Mouse (Mus musculus): ENCODE data around the gene Mef2b. TPM values are rescaled to one million over a fixed set of nuclear protein-coding genes. Genes with fewer than 3 reads are reported as not detected.

Gene Mef2b
- total RNA-seq, 2 experiments from 2014 or later: 0.36 TPM; not detected in 1

- intact Hi-C loops (cut with DNase I): loop anchor here (1.0 kb wide), 1 partner anchor 17 kb away; no protein-coding TSS in a partner anchor
- no peak for DNase-seq (ENCODE audit: extremely low spot score in 1 of 2, low spot score in 2 of 2)
- Histone ChIP-seq H3K4me3 (peak overlapping the region; percentile 56), H3K27ac (peak overlapping the region; percentile 40; the same call in 1 of the 2 replicates)
- TF ChIP-seq CTCF (IDR thresholded peaks at IDR 0.05): no peak
These were observed 21.9 kb upstream of the Mef2b start for GRCm38 (mm10) chr8:70117611-70118010.

DNA sequence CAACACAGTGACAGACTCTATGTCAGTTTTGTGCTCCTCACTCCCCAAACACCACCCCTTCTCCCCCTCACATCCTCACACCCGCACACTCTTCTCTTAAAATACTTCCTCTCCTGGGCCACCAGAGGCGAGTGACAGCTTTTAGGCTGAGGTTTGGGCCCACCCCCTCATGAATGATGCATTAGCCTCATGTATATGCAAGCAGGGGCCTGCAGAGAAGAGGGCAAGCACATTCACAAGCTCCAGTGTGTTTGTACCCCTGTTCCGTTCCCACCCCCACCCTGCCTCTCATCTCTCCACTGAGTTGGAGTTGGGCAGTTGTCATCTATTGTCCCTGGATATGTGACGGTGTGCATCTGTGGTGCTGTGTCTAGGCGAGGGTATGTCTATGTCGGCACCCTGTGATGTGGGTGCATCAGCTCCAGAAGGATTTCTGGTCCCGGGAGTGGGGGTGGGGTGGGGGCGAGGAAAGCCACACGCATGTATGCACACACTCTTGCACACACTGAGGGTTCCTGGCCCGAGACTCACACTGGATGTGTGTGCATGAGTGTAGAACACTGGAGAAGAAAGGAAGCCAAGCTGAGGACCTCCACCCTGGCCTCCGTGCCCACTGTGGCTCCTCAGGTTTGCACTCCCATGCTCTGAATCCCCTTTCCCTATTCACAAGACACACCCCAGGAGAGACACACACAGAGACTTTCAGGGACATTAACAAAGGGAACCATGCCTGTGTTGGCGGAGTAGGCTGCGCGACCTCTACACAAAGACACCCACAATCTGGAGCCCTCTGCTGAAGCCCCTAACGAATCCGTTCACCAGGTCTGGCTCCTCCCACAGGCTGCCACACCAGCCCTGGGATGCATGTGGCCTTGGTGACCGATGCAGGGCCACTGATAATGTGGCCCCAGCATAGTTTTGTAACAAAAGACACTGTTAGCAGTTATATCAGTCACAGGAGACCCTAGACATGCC is 20.5 kb upstream of the Mef2b start:
- peak; percentile 68 for DNase-seq (ENCODE audit: extremely low spot score in 1 of 2, low spot score in 2 of 2)
- Histone ChIP-seq H3K4me3 (peak overlapping the region; percentile 56), H3K27ac (peak overlapping the region; percentile 88)
- intact Hi-C loops (cut with DNase I): loop anchor here (1.0 kb wide), 1 partner anchor 19 kb away; no protein-coding TSS in a partner anchor
- peak; percentile 32 for TF ChIP-seq CTCF (IDR thresholded peaks at IDR 0.05)

GRCm38 (mm10) chr8:70120667-70121066 is 18.8 kb upstream of the Mef2b start, which contains the start of gene Ncan:
TSS of gene Ncan (minus strand) at chr8:70120873.
- DNase-seq (ENCODE audit: extremely low spot score in 1 of 2, low spot score in 2 of 2): peak; percentile 91 to 93
- Histone ChIP-seq H3K27ac (peak within 1 kb of the TSS; percentile 88), H3K4me3 (peak within 1 kb of the TSS; percentile 56)
- TF ChIP-seq CTCF (IDR thresholded peaks at IDR 0.05): no peak
- intact Hi-C loops (cut with DNase I): loop anchor here (2.0 kb wide), 1 partner anchor 34 kb away; no protein-coding TSS in a partner anchor

GRCm38 (mm10) chr8:70122863-70123262 is 16.6 kb upstream of the Mef2b start:
- Histone ChIP-seq H3K27ac (no peak overlapping the region), H3K4me3 (no peak overlapping the region)
- peak; percentile 69 for TF ChIP-seq CTCF (IDR thresholded peaks at IDR 0.05)
- no peak for DNase-seq (ENCODE audit: extremely low spot score in 1 of 2, low spot score in 2 of 2)
- intact Hi-C loops (cut with DNase I): no loop called here

- no peak overlapping the region for H3K4me3 ChIP-seq
- intact Hi-C loops (cut with DNase I): no loop called here
- TF ChIP-seq CTCF (IDR thresholded peaks at IDR 0.05): no peak
- DNase-seq (ENCODE audit: extremely low spot score in 1 of 2, low spot score in 2 of 2): no peak
- H3K27ac ChIP-seq: no peak overlapping the region
These were observed 14.5 kb upstream of the Mef2b start for GRCm38 (mm10) chr8:70124992-70125391.

DNA sequence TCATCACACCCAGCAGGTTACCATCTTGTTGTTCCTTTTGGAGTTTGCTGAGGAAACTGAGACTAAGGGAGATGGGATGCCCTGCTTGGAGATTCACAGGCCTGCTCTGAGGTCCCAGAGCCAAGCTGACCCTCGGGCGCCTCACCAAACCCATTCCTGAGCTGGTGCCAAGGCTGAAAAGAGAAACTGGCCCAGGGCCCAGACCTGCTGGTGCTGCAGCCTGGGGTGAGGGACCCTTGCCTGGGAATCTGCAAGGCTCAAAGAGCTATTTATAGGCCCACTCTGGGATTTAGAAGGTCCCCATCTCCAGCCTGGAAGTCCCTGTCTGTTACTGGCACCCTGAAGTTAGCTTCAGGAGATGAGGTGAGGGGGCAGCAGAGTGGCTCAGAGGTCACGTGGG is 11.1 kb upstream of the Mef2b start:
- intact Hi-C loops (cut with DNase I): no loop called here
- peak; percentile 47 to 65 for DNase-seq (ENCODE audit: extremely low spot score in 1 of 2, low spot score in 2 of 2)

DNA sequence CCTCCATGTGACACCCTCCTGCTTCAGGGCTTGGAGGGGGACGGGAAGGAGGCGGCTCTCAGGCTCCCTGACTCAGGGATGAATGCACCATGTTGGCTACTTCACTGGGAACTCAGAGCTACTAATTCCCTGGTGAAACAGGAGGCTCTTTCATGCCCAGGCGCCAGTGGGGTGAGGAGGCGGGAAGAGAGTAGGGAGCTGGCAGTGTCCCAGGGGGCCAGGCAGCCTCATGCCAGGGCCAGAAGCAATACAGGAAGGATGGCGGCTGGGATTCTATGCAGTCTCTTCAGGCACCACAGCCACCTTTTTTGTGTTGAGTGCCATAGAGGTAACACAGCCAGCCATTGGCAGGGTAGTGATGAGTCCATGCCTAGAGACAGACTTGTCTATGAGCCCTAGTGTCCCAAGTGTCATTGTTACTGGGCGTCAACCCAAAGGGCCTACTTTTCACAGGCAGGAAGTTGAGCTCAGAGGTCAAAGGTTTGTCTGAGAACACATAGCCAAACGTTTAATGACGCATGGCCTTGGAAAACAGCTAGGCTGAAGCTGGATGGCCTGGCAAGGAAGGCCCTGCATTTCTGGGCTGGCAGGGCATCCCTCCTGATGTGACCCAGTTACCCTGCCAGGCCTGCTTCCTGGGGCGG is 10.1 kb upstream of the Mef2b start:
- TF ChIP-seq CTCF (IDR thresholded peaks at IDR 0.05): no peak
- peak; percentile 55 to 74 for DNase-seq (ENCODE audit: extremely low spot score in 1 of 2, low spot score in 2 of 2)
- intact Hi-C loops (cut with DNase I): no loop called here
- Histone ChIP-seq H3K27ac (peak overlapping the region; percentile 80), H3K4me3 (no peak overlapping the region)

More for the DNA sequence above, 11.1 kb upstream of the Mef2b start:
- TF ChIP-seq CTCF (IDR thresholded peaks at IDR 0.05): no peak
- Histone ChIP-seq H3K4me3 (no peak overlapping the region), H3K27ac (peak overlapping the region; percentile 66)

DNA sequence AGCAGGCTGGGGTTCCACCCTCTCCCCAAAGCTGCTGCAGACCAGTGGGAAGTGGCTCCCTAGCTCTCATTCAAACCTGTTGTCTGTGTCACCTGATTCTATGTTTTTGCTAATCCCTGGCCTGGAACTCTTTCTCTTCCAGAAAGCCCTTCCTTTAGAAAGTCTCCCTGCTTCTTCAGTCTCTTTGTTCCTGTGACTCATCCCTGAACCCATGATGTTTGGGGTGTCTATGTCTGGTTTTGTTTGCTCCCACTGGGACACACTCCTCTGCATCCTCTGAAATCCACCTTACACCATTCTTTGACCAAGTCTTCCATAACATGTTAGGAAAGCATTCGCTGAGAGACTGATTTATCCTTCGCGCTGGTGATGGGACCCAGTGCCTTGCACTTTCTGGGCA is 9.4 kb upstream of the Mef2b start:
- intact Hi-C loops (cut with DNase I): no loop called here
- DNase-seq (ENCODE audit: extremely low spot score in 1 of 2, low spot score in 2 of 2): no peak
- Histone ChIP-seq H3K4me3 (no peak overlapping the region), H3K27ac (peak overlapping the region; percentile 80)
- TF ChIP-seq CTCF (IDR thresholded peaks at IDR 0.05): no peak

DNA sequence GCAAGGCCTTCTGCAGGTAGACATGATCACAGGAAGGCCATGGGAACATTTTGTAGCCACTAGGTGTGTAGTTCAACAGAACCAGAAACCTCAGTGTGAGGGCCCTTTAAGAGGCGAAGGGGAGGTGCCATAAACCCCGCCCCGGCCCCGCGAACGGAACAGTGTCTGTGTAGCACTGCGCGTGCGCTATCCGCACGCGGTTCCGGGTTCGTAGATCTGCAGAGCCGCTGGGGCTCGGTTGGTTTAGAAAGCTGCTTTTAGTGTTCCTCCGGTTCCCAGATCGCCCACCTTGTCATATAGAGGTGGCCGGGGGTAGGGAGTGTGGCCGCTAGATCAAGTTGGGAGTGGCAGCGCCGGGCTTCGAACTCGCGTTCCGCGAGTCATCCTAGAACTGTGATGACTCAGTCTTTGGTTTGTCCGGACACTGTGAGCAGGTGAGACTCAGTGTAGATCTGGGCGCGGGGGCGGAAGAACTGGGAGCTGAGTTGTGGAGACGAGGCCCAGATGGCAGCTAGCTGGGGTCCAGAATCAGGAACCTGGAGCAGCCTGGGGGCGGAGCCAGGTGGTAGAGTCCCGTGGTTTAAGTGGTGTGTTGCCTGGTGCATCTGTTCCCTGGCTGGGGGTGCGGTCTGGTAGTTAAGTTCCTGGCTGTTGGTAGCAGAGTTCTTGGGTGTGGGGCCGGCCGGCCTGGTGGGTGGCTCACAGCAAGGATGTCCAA is 8.2 kb upstream of the Mef2b start, which contains the start of gene Nr2c2ap:
Nr2c2ap (plus strand) TSS at position 168 of the 718 bp plus-strand sequence.
- peak; percentile 71 to 81 for DNase-seq (ENCODE audit: extremely low spot score in 1 of 2, low spot score in 2 of 2)
- H3K27ac ChIP-seq: peak within 1 kb of the TSS; percentile 80
- H3K4me3 ChIP-seq: peak within 1 kb of the TSS; percentile 79
- no peak; the same call in 1 of the 2 replicates for TF ChIP-seq CTCF (IDR thresholded peaks at IDR 0.05)
- intact Hi-C loops (cut with DNase I): no loop called here

DNA sequence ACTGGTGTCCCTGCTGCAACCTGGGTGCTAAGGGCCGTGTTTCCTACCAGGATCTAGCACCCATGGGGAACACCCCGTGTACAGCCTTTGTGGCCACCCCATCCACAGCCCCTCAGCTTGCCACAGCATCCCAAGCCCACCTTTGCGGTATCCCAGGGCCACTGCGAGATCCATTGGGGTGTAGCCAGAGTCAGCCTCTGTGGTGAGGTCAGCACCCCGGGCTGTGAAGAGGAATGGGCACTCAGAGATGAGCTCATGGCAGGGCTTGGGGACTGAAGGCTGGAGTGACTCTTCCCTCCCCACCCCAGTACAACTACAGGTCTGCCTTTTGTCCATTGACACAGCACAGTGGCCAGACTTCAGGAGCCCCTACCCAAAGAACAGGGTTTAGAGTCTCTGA is 5.4 kb upstream of the Mef2b start:
- intact Hi-C loops (cut with DNase I): no loop called here
- TF ChIP-seq CTCF (IDR thresholded peaks at IDR 0.05): no peak
- DNase-seq (ENCODE audit: extremely low spot score in 1 of 2, low spot score in 2 of 2): no peak
- Histone ChIP-seq H3K27ac (no peak overlapping the region), H3K4me3 (no peak overlapping the region)

DNA sequence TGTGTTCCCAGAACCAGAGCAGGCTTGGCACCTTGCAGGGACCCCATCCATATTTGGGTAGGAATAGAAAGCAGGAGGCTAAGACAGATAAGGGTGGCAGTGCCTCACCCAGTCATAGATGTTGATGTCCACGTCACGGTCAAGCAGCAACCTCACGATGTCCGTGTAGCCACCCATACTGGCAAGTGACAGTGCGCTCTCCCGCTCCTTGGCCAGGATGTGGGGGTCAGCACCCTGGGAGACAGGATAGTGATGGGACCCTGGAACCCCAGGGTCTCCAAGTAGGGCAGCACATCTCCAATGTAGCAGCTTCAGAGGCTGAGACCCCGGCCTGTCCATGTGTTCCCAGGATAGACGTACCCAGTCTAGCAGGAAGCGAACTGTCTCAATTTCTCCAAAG is 4.6 kb upstream of the Mef2b start:
- TF ChIP-seq CTCF (IDR thresholded peaks at IDR 0.05): no peak
- DNase-seq (ENCODE audit: extremely low spot score in 1 of 2, low spot score in 2 of 2): no peak
- H3K27ac ChIP-seq: no peak overlapping the region
- H3K4me3 ChIP-seq: no peak overlapping the region
- intact Hi-C loops (cut with DNase I): no loop called here
